28 mouse cellular contexts compared by ENCODE assay signal in genomic region chr1:75946290-75946839, GRCm38 (mm10).
A peak's percentile ranks its signal among the peaks of the same experiment; 100 is the strongest.
DNase-seq lines count a peak whose midpoint lies in the region; ATAC-seq and TF ChIP-seq lines count a peak whose summit lies in the region.
"Had no signal": no experiment of that assay in that cellular context is flagged by ENCODE, and none has a peak within 500 bp of the region (broad histone marks: within the 10 kb centered on the region; RNA-seq: fewer than 3 reads in every experiment).

No protein-coding gene starts in this region.

- no peak overlapping the region for H3K9ac ChIP-seq in embryonic facial prominence, embryonic 13.5 days
- H3K9ac ChIP-seq in lung, embryonic 14.5 days: no peak overlapping the region
- H3K9ac ChIP-seq in lung, postnatal 0 days (replicated peaks; ENCODE audit: low read depth): no peak overlapping the region
- no peak overlapping the region for H3K9ac ChIP-seq in midbrain, postnatal 0 days (replicated peaks; ENCODE audit: low read length, poor library complexity, severe bottlenecking)
- no peak overlapping the region for H3K9ac ChIP-seq in midbrain, embryonic 15.5 days
- H3K9ac ChIP-seq: embryonic facial prominence, embryonic 15.5 days; forebrain, postnatal 0 days; heart, embryonic 13.5 days; hindbrain, embryonic 13.5 days had no signal

- no peak overlapping the region for H3K4me2 ChIP-seq in embryonic facial prominence, embryonic 13.5 days
- no peak overlapping the region for H3K4me2 ChIP-seq in lung, embryonic 14.5 days
- H3K4me2 ChIP-seq in lung, postnatal 0 days (replicated peaks; ENCODE audit: low read depth, low read length): no peak overlapping the region
- H3K4me2 ChIP-seq in midbrain, postnatal 0 days (ENCODE audit: low read depth, low read length, poor library complexity, severe bottlenecking): no peak overlapping the region
- no peak overlapping the region for H3K4me2 ChIP-seq in midbrain, embryonic 15.5 days
- H3K4me2 ChIP-seq: embryonic facial prominence, embryonic 15.5 days; heart, embryonic 13.5 days; hindbrain, embryonic 13.5 days had no signal

- 0 out of 2 replicates have a peak overlapping the region, but pooled peaks have one; percentile 60 for H3K27ac ChIP-seq in embryonic facial prominence, embryonic 13.5 days
- H3K27ac ChIP-seq in embryonic facial prominence, embryonic 10.5 days (replicated peaks): no peak overlapping the region
- H3K27ac ChIP-seq in lung, embryonic 14.5 days (ENCODE audit: low read depth): no peak overlapping the region; the same call in 1 of the 2 replicates
- no peak overlapping the region for H3K27ac ChIP-seq in lung, postnatal 0 days (ENCODE audit: low read length)
- no peak overlapping the region for H3K27ac ChIP-seq in midbrain, postnatal 0 days (ENCODE audit: low read depth, low read length)
- no peak overlapping the region for H3K27ac ChIP-seq in midbrain, embryonic 15.5 days
- H3K27ac ChIP-seq: embryonic facial prominence, embryonic 15.5 days; gastrocnemius, adult 2 months; heart, embryonic 13.5 days; hindbrain, embryonic 10.5 days; hindbrain, embryonic 13.5 days had no signal

- no peak for ATAC-seq in embryonic facial prominence, embryonic 13.5 days (ENCODE audit: insufficient number of reproducible peaks, insufficient read depth, low FRiP score, low TSS enrichment, low read depth)
- ATAC-seq in lung, embryonic 14.5 days (ENCODE audit: insufficient read depth): peak; percentile 56; the same call in 1 of the 2 replicates
- ATAC-seq in lung, postnatal 0 days: peak; percentile 30; the same call in 1 of the 2 replicates
- ATAC-seq in midbrain, postnatal 0 days (ENCODE audit: low FRiP score): no peak
- ATAC-seq in midbrain, embryonic 15.5 days (replicated peaks): no peak
- ATAC-seq: activated CD4-positive, CD25-positive, alpha-beta regulatory T cell, adult 4 months; forebrain, embryonic 14.5 days; forebrain, postnatal 0 days; hindbrain, embryonic 16.5 days had no signal

- H3K9me3 ChIP-seq in embryonic facial prominence, embryonic 13.5 days: no peaks in the 10 kb centered on the region
- H3K9me3 ChIP-seq in embryonic facial prominence, embryonic 10.5 days: no peaks in the 10 kb centered on the region
- no peaks in the 10 kb centered on the region for H3K9me3 ChIP-seq in lung, embryonic 14.5 days (ENCODE audit: low read depth, low read length)
- no peaks in the 10 kb centered on the region for H3K9me3 ChIP-seq in lung, postnatal 0 days (ENCODE audit: low read length)
- H3K9me3 ChIP-seq in midbrain, postnatal 0 days (ENCODE audit: low read length): no peaks in the 10 kb centered on the region
- no peaks in the 10 kb centered on the region for H3K9me3 ChIP-seq in midbrain, embryonic 15.5 days
- H3K9me3 ChIP-seq: embryonic facial prominence, embryonic 15.5 days; heart, embryonic 13.5 days; hindbrain, embryonic 10.5 days; hindbrain, embryonic 13.5 days had no signal

- no peak for DNase-seq in embryonic facial prominence, embryonic 10.5 days (ENCODE audit: low spot score)
- DNase-seq in lung, embryonic 14.5 days: peak; percentile 68
- no peak for DNase-seq in lung, postnatal 25 days (ENCODE audit: low spot score)
- DNase-seq in lung, postnatal 0 days (ENCODE audit: low spot score): no peak
- no peak for DNase-seq in lung, postnatal 36 days
- DNase-seq in midbrain, postnatal 0 days (ENCODE audit: low spot score): peak; percentile 7
- DNase-seq: adrenal gland, adult 8-10 months; adrenal gland, postnatal 25 days; cerebellum, adult 11-12 months; cerebellum, adult 8-10 months; cerebellum, postnatal 10 days; cerebellum, postnatal 36 days; embryo, embryonic 11 days; forebrain, postnatal 0 days; gastrocnemius, adult 2 months; gastrocnemius, postnatal 14 days; heart, adult 11 months; heart, postnatal 10 days; heart, postnatal 36 days had no signal

- TF ChIP-seq EP300 in lung, postnatal 0 days (IDR thresholded peaks at IDR 0.05): no peak

- no peaks in the 10 kb centered on the region for H3K36me3 ChIP-seq in embryonic facial prominence, embryonic 13.5 days
- H3K36me3 ChIP-seq in embryonic facial prominence, embryonic 10.5 days (replicated peaks): no peaks in the 10 kb centered on the region
- H3K36me3 ChIP-seq in lung, embryonic 14.5 days (ENCODE audit: insufficient read depth): no peaks in the 10 kb centered on the region
- no peaks in the 10 kb centered on the region for H3K36me3 ChIP-seq in lung, postnatal 0 days (ENCODE audit: insufficient read depth, low read length)
- H3K36me3 ChIP-seq in midbrain, postnatal 0 days (ENCODE audit: insufficient read depth, low read length): no peaks in the 10 kb centered on the region
- H3K36me3 ChIP-seq in midbrain, embryonic 15.5 days (replicated peaks): no peaks in the 10 kb centered on the region
- H3K36me3 ChIP-seq: embryonic facial prominence, embryonic 15.5 days; heart, embryonic 13.5 days; hindbrain, embryonic 10.5 days; hindbrain, embryonic 13.5 days had no signal

- peaks cover 5% of the 10 kb centered on the region; the same call in 1 of the 2 replicates for H3K4me1 ChIP-seq in embryonic facial prominence, embryonic 13.5 days
- no peaks in the 10 kb centered on the region for H3K4me1 ChIP-seq in embryonic facial prominence, embryonic 10.5 days
- H3K4me1 ChIP-seq in lung, embryonic 14.5 days (ENCODE audit: insufficient read depth): no peaks in the 10 kb centered on the region
- H3K4me1 ChIP-seq in lung, postnatal 0 days (ENCODE audit: insufficient read depth, low read depth, low read length): no peaks in the 10 kb centered on the region
- H3K4me1 ChIP-seq in midbrain, postnatal 0 days (ENCODE audit: insufficient read depth, low read length): no peaks in the 10 kb centered on the region
- no peaks in the 10 kb centered on the region for H3K4me1 ChIP-seq in midbrain, embryonic 15.5 days
- H3K4me1 ChIP-seq: hindbrain, embryonic 10.5 days; hindbrain, embryonic 13.5 days had no signal

- H3K27me3 ChIP-seq in embryonic facial prominence, embryonic 13.5 days: no peaks in the 10 kb centered on the region
- no peaks in the 10 kb centered on the region for H3K27me3 ChIP-seq in embryonic facial prominence, embryonic 10.5 days (replicated peaks; ENCODE audit: low read depth, poor library complexity, severe bottlenecking)
- no peaks in the 10 kb centered on the region for H3K27me3 ChIP-seq in lung, embryonic 14.5 days (ENCODE audit: insufficient read depth, low read length)
- H3K27me3 ChIP-seq in lung, postnatal 0 days (replicated peaks; ENCODE audit: insufficient read depth, low read length): no peaks in the 10 kb centered on the region
- no peaks in the 10 kb centered on the region for H3K27me3 ChIP-seq in midbrain, postnatal 0 days (ENCODE audit: insufficient read depth, low read length)
- no peaks in the 10 kb centered on the region for H3K27me3 ChIP-seq in midbrain, embryonic 15.5 days (replicated peaks)
- H3K27me3 ChIP-seq: embryonic facial prominence, embryonic 15.5 days; heart, embryonic 13.5 days; hindbrain, embryonic 13.5 days had no signal

- no peak for TF ChIP-seq CTCF in lung, embryonic 14.5 days (IDR thresholded peaks at IDR 0.05; ENCODE audit: low read depth)
- TF ChIP-seq CTCF in lung, postnatal 0 days (IDR thresholded peaks at IDR 0.05): no peak
- TF ChIP-seq CTCF in midbrain, postnatal 0 days (IDR thresholded peaks at IDR 0.05): no peak

- 73% methylated on average over 5 of the region's 5 CpGs for WGBS in embryonic facial prominence, embryonic 13.5 days
- WGBS in embryonic facial prominence, embryonic 10.5 days: 83% methylated on average over 5 of the region's 5 CpGs
- WGBS in lung, embryonic 14.5 days: 33% methylated on average over 5 of the region's 5 CpGs
- 32% methylated on average over 5 of the region's 5 CpGs for WGBS in lung, postnatal 0 days
- WGBS in midbrain, postnatal 0 days: 68% methylated on average over 5 of the region's 5 CpGs
- 69% methylated on average over 5 of the region's 5 CpGs for WGBS in midbrain, embryonic 15.5 days

- H3K4me3 ChIP-seq in embryonic facial prominence, embryonic 13.5 days: no peak overlapping the region
- H3K4me3 ChIP-seq in embryonic facial prominence, embryonic 10.5 days: no peak overlapping the region
- no peak overlapping the region for H3K4me3 ChIP-seq in lung, embryonic 14.5 days (ENCODE audit: low read depth, low read length)
- no peak overlapping the region for H3K4me3 ChIP-seq in lung, postnatal 0 days (ENCODE audit: low read depth, low read length)
- no peak overlapping the region for H3K4me3 ChIP-seq in midbrain, postnatal 0 days (ENCODE audit: low read depth, low read length)
- no peak overlapping the region for H3K4me3 ChIP-seq in midbrain, embryonic 15.5 days
- H3K4me3 ChIP-seq: embryonic facial prominence, embryonic 15.5 days; gastrocnemius, adult 2 months; heart, embryonic 13.5 days; hindbrain, embryonic 10.5 days; hindbrain, embryonic 13.5 days had no signal

Comparison
In these comparisons a context has a peak if more than half of its experiments do, and no peak if none do; other contexts are left out.
1. DNase-seq: peak in lung, embryonic 14.5 days (single experiment) and midbrain, postnatal 0 days (single experiment); none in embryonic facial prominence, embryonic 10.5 days (single experiment), lung, postnatal 25 days (single experiment), lung, postnatal 0 days (single experiment) and lung, postnatal 36 days (single experiment).
2. ATAC-seq: peak in lung, embryonic 14.5 days (single experiment) and lung, postnatal 0 days (single experiment); none in embryonic facial prominence, embryonic 13.5 days (single experiment), midbrain, postnatal 0 days (single experiment) and midbrain, embryonic 15.5 days (single experiment).